Mouse (Mus musculus): Measurements from ENCODE around the gene Fah. TPM values are rescaled to one million over a fixed set of nuclear protein-coding genes. Genes with fewer than 3 reads are reported as not detected.

The Fah gene
- polyA plus RNA-seq (2015; fragmentation: Nextera tagmentation; extraction: Ambion mirVana): 4.3 and 5.6 TPM in 2 replicates

- peak; percentile 7 for DNase-seq (ENCODE audit: low spot score)
Measured at GRCm38 (mm10) chr7:84606293-84606749, at the start of gene Fah. TSS of gene Fah (minus strand) at chr7:84606722.

GRCm38 (mm10) chr7:84652740-84653139, 46.2 kb upstream of the Fah start:
- no peak for DNase-seq (ENCODE audit: low spot score)

GRCm38 (mm10) chr7:84651987-84652321, 45.4 kb upstream of the Fah start:
- no peak for DNase-seq (ENCODE audit: low spot score)

GRCm38 (mm10) chr7:84651303-84651986, 44.9 kb upstream of the Fah start:
- no peak for DNase-seq (ENCODE audit: low spot score)

GRCm38 (mm10) chr7:84649016-84649415, 42.5 kb upstream of the Fah start:
- DNase-seq (ENCODE audit: low spot score): no peak

- no peak for DNase-seq (ENCODE audit: low spot score)
Measured at GRCm38 (mm10) chr7:84646256-84646655, 39.7 kb upstream of the Fah start.

GRCm38 (mm10) chr7:84643270-84643998, 36.9 kb upstream of the Fah start:
- DNase-seq (ENCODE audit: low spot score): no peak

- DNase-seq (ENCODE audit: low spot score): no peak
Measured at GRCm38 (mm10) chr7:84642159-84642928, 35.8 kb upstream of the Fah start.

GRCm38 (mm10) chr7:84636939-84637338, 30.4 kb upstream of the Fah start:
- DNase-seq (ENCODE audit: low spot score): no peak

GRCm38 (mm10) chr7:84631878-84632277, 25.4 kb upstream of the Fah start:
- DNase-seq (ENCODE audit: low spot score): no peak

- DNase-seq (ENCODE audit: low spot score): no peak
Measured at GRCm38 (mm10) chr7:84623718-84624117, 17.2 kb upstream of the Fah start.

GRCm38 (mm10) chr7:84620956-84621355, 14.4 kb upstream of the Fah start:
- no peak for DNase-seq (ENCODE audit: low spot score)

GRCm38 (mm10) chr7:84618951-84619350, 12.4 kb upstream of the Fah start:
- DNase-seq (ENCODE audit: low spot score): no peak

- no peak for DNase-seq (ENCODE audit: low spot score)
Measured at GRCm38 (mm10) chr7:84612445-84612844, 5.9 kb upstream of the Fah start.

GRCm38 (mm10) chr7:84611609-84612008, 5.1 kb upstream of the Fah start:
- DNase-seq (ENCODE audit: low spot score): no peak

GRCm38 (mm10) chr7:84605704-84606292, 724 bp downstream of the Fah start:
- DNase-seq (ENCODE audit: low spot score): peak; percentile 9

- DNase-seq (ENCODE audit: low spot score): peak; percentile 17
Measured at GRCm38 (mm10) chr7:84605033-84605687, 1.4 kb downstream of the Fah start.

- DNase-seq (ENCODE audit: low spot score): no peak
Measured at GRCm38 (mm10) chr7:84604501-84604900, 2.0 kb downstream of the Fah start.

GRCm38 (mm10) chr7:84601331-84601730, 5.2 kb downstream of the Fah start:
- DNase-seq (ENCODE audit: low spot score): no peak

GRCm38 (mm10) chr7:84600631-84601030, 5.9 kb downstream of the Fah start:
- DNase-seq (ENCODE audit: low spot score): no peak

GRCm38 (mm10) chr7:84596633-84597032, 9.9 kb downstream of the Fah start:
- DNase-seq (ENCODE audit: low spot score): no peak
